ENCODE assay signal across 8 mouse cellular contexts in the genomic region with DNA sequence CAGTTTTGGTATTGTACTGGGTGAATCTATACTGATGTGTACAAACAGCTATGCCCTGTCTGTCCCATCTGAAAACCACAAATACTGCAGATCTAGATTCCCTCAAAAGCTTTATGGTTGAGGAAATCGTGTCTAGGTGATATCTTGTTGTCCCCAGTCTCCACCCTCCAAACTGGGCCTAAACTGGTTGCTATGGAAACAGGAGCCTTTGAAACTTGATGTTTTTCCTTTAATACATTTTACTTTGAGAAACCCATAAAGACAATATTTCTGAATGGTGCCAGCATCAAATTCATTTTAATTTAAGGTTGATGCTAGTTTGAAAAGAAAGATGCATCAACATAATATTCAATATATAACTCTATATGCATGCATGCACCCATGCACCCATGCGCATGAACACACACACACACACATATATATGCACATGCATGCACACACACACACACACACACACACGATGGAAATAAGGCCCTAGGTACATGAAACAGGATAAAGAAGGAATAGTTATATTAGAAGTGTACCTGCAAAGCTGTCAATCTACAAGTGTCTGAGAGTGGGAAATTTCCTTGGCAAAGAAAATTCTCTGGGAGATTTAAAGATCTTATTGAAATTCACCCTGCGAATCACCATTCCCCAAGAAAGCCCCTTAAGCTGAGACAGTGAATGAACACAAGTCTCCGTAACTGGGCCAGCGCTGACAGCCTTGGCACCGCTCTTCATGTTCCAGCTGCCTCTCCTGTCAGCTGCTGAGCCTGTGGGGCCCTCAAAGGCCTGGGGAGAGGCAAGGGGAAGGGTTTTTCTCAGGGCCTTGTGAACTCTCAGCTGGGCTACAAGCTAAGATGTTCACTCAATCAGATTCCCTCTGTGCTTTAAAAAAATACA.
DNase-seq lines count a peak whose midpoint lies in the region.

No protein-coding gene starts in this region.

- intact Hi-C loops in left cerebral cortex, postnatal 36 days (cut with DNase I) = no loop called here

- peak; percentile 28 to 34 for DNase-seq in layer of hippocampus, adult 18-20 months (ENCODE audit: low spot score in 2 of 2)
- DNase-seq in layer of hippocampus, adult 9-10 months (ENCODE audit: low spot score) = no peak
- DNase-seq in frontal cortex, postnatal 14 days (ENCODE audit: low spot score in 2 of 2) = peak; percentile 28 to 35
- DNase-seq in left cerebral cortex, postnatal 36 days (ENCODE audit: low spot score in 2 of 2) = peak; percentile 12 to 32
- DNase-seq in right cerebral cortex, postnatal 25 days = peak; percentile 36
- no peak for DNase-seq in ovary, postnatal 14 days (ENCODE audit: low spot score)
- no peak for DNase-seq in urinary bladder, adult 2 months (ENCODE audit: low spot score)
- no peak for DNase-seq in yolk sac, embryonic 10.5 days (ENCODE audit: low spot score)

Comparison
In these comparisons a context has a peak if more than half of its experiments do, and no peak if none do; other contexts are left out.
1. DNase-seq: peak in layer of hippocampus, adult 18-20 months (2 of 2), frontal cortex, postnatal 14 days (2 of 2), left cerebral cortex, postnatal 36 days (2 of 2) and right cerebral cortex, postnatal 25 days (single experiment); none in layer of hippocampus, adult 9-10 months (single experiment), ovary, postnatal 14 days (single experiment), urinary bladder, adult 2 months (single experiment) and yolk sac, embryonic 10.5 days (single experiment).